Mouse (Mus musculus) CH12.LX (cell line): ENCODE measurements around the gene Prrx2. TPM values are rescaled to one million over a fixed set of nuclear protein-coding genes. Genes with fewer than 3 reads are reported as not detected.

Source experiments
- DNase-seq: peaks from one replicate; pipeline ENCODE4 v3.0.0-alpha.2; 2013; ENCODE audit errors: extremely low read depth
- H3K27ac ChIP-seq: 2 replicates; pipeline ENCODE4 v1.5.1; 2012; ENCODE audit warnings: low read depth, mild to moderate bottlenecking, control low read depth, moderate library complexity; ENCODE audit not compliant: insufficient read depth
- H3K27me3 ChIP-seq: replicated peaks from 2 replicates; pipeline ENCODE3; 2012; ENCODE audit warnings: inconsistent platforms
- H3K36me3 ChIP-seq, 2 experiments: replicated peaks in 1 of 2; 2 replicates each; pipeline versions ENCODE3 to v1.6.1; 2012; ENCODE audit warnings: inconsistent platforms in 1 of 2, low read length in 1 of 2, mild to moderate bottlenecking in 1 of 2, mixed read lengths in 1 of 2, moderate library complexity in 1 of 2; ENCODE audit not compliant: control insufficient read depth in 1 of 2, insufficient read depth in 1 of 2
- H3K4me1 ChIP-seq, 2 experiments: 2 replicates each; pipeline ENCODE4 v1.6.1; 2012; ENCODE audit warnings: inconsistent platforms in 1 of 2, moderate library complexity in 1 of 2; ENCODE audit not compliant: insufficient read depth in 2 of 2, control insufficient read depth in 1 of 2
- H3K4me2 ChIP-seq: 2 replicates; pipeline ENCODE4 v1.6.1; 2012; ENCODE audit warnings: low read depth, mild to moderate bottlenecking, control low read depth; ENCODE audit not compliant: poor library complexity, insufficient read depth, severe bottlenecking
- H3K4me3 ChIP-seq, 3 experiments: fragments of 150-350 bp in 1 of 3; sonication (generic) in 1 of 3; replicated peaks in 1 of 3; 2 replicates each; pipeline versions ENCODE3 to v1.5.1; 2011 to 2012; ENCODE audit warnings: low read depth in 2 of 3, low read length in 2 of 3, mild to moderate bottlenecking in 2 of 3, moderate library complexity in 2 of 3, control low read depth in 1 of 3, improper control_type of control experiment in 1 of 3, inconsistent platforms in 1 of 3, mixed read lengths in 1 of 3; ENCODE audit not compliant: poor library complexity in 1 of 3
- H3K79me2 ChIP-seq: replicated peaks from 2 replicates; pipeline ENCODE4 v1.6.1; 2012; ENCODE audit warnings: mild to moderate bottlenecking, moderate library complexity; ENCODE audit not compliant: control insufficient read depth, poor library complexity, insufficient read depth, severe bottlenecking; ENCODE audit errors: extremely low read depth
- H3K9ac ChIP-seq: 2 replicates; pipeline ENCODE4 v1.6.1; 2012; ENCODE audit warnings: low read depth, mild to moderate bottlenecking, control low read depth, moderate library complexity; ENCODE audit not compliant: insufficient read depth
- H3K9me3 ChIP-seq: replicated peaks from 2 replicates; pipeline ENCODE3; 2012; ENCODE audit warnings: low read length, inconsistent platforms, mixed read lengths
- CHD1 ChIP-seq: IDR thresholded peaks from 2 replicates; pipeline ENCODE4 v1.6.1; 2012; ENCODE audit warnings: low read depth, low read length, improper control_type of control experiment, inconsistent platforms
- E2F4 ChIP-seq: IDR thresholded peaks from 2 replicates; pipeline ENCODE4 v1.6.1; 2011; ENCODE audit warnings: low read depth, low read length, improper control_type of control experiment; ENCODE audit not compliant: insufficient replicate concordance
- ELF1 ChIP-seq: IDR thresholded peaks from 2 replicates; pipeline ENCODE4 v1.6.1; 2014; ENCODE audit warnings: low read depth, mild to moderate bottlenecking, inconsistent platforms, low read length, improper control_type of control experiment
- ETS1 ChIP-seq: conservative IDR thresholded peaks from 2 replicates; pipeline ENCODE4 v1.6.1; 2012; ENCODE audit warnings: low read depth, mild to moderate bottlenecking, inconsistent platforms, low read length, improper control_type of control experiment, moderate library complexity
- IRF4 ChIP-seq: IDR thresholded peaks from 2 replicates; pipeline ENCODE4 v1.6.1; 2014; ENCODE audit warnings: low read depth, mild to moderate bottlenecking, inconsistent platforms, low read length, improper control_type of control experiment
- JUN ChIP-seq: IDR thresholded peaks from 2 replicates; pipeline ENCODE4 v1.6.1; 2011; ENCODE audit warnings: low read depth, mild to moderate bottlenecking, low read length, improper control_type of control experiment, moderate library complexity; ENCODE audit not compliant: insufficient read depth
- JUND ChIP-seq: conservative IDR thresholded peaks from 2 replicates; pipeline ENCODE4 v1.6.1; 2011; ENCODE audit warnings: low read depth, low read length, improper control_type of control experiment
- MAFK ChIP-seq: IDR thresholded peaks from 2 replicates; pipeline ENCODE4 v1.6.1; 2011; ENCODE audit warnings: low read length, improper control_type of control experiment; ENCODE audit not compliant: insufficient replicate concordance
- MAX ChIP-seq: IDR thresholded peaks from 2 replicates; pipeline ENCODE4 v1.6.1; 2011; ENCODE audit warnings: low read length, improper control_type of control experiment
- MXI1 ChIP-seq: IDR thresholded peaks from 2 replicates; pipeline ENCODE4 v1.6.1; 2011; ENCODE audit warnings: mild to moderate bottlenecking, low read depth, low read length, improper control_type of control experiment
- MYC ChIP-seq: IDR thresholded peaks from 2 replicates; pipeline ENCODE4 v1.6.1; 2011; ENCODE audit warnings: low read depth, mild to moderate bottlenecking, improper control_type of control experiment, low read length
- NRF1 ChIP-seq: IDR thresholded peaks from 2 replicates; pipeline ENCODE4 v1.6.1; 2014; ENCODE audit warnings: low read depth, mild to moderate bottlenecking, inconsistent platforms, low read length, improper control_type of control experiment, moderate library complexity
- POLR2AphosphoS2 ChIP-seq: IDR thresholded peaks from 2 replicates; pipeline ENCODE4 v1.6.1; 2011; ENCODE audit warnings: low read depth, low read length, improper control_type of control experiment
- RAD21 ChIP-seq: IDR thresholded peaks from 2 replicates; pipeline ENCODE4 v1.6.1; 2011; ENCODE audit warnings: low read depth, mild to moderate bottlenecking, low read length, improper control_type of control experiment, moderate library complexity
- RCOR1 ChIP-seq: conservative IDR thresholded peaks from 2 replicates; pipeline ENCODE4 v1.6.1; 2012; ENCODE audit warnings: low read depth, mild to moderate bottlenecking, inconsistent platforms, low read length, improper control_type of control experiment
- SIN3A ChIP-seq: IDR thresholded peaks from 2 replicates; pipeline ENCODE4 v1.6.1; 2012; ENCODE audit warnings: low read length, improper control_type of control experiment, inconsistent platforms
- SMC3 ChIP-seq: IDR thresholded peaks from 2 replicates; pipeline ENCODE4 v1.6.1; 2011; ENCODE audit warnings: low read depth, low read length, improper control_type of control experiment
- UBTF ChIP-seq: IDR thresholded peaks from 2 replicates; pipeline ENCODE4 v1.6.1; 2012; ENCODE audit warnings: low read depth, mild to moderate bottlenecking, inconsistent platforms, low read length, improper control_type of control experiment, moderate library complexity
- ZKSCAN1 ChIP-seq: IDR thresholded peaks from 2 replicates; pipeline ENCODE4 v1.6.1; 2012; ENCODE audit warnings: low read depth, inconsistent platforms, low read length, improper control_type of control experiment, borderline replicate concordance
- ZMIZ1 ChIP-seq: IDR thresholded peaks from 2 replicates; pipeline ENCODE4 v1.6.1; 2012; ENCODE audit warnings: low read depth, mild to moderate bottlenecking, inconsistent platforms, low read length, improper control_type of control experiment
- dilution Hi-C: fragments of 300-500 bp; cut with MboI; formaldehyde crosslinking; loops from 2 replicates; pipeline ENCODE4 v1.14.3; 2020; ENCODE audit warnings: low sequenced_read_pairs; ENCODE audit not compliant: extremely low pct_unique_long_range_greater_than_20kb, extremely low pct_ligation_motif_present
- in situ Hi-C: fragments of 300-500 bp; cut with MboI; formaldehyde crosslinking; loops from 3 replicates; pipeline ENCODE4 v1.14.3; 2019; ENCODE audit warnings: low sequenced_read_pairs, low pct_ligation_motif_present, low pct_unique_long_range_greater_than_20kb, mixed read lengths
- polyA plus RNA-seq: library from polyadenylated mRNA; unstranded; fragments of >175 nt; gene quantifications from 2 replicates; pipeline ENCODE4 v1.2.1, GENCODE M21; 2012; ENCODE audit warnings: low read depth; ENCODE audit not compliant: insufficient read length
- total RNA-seq, 2 experiments: library from RNA; depleted of rRNA; stranded (reverse); fragments of 300-350 nt in 1 of 2; fragments of >200 nt in 1 of 2; gene quantifications; 2 replicates each; pipeline ENCODE4 v1.2.3; 2012 to 2014

Prrx2 gene
- total and polyA plus RNA-seq, 3 experiments = not detected

DNA sequence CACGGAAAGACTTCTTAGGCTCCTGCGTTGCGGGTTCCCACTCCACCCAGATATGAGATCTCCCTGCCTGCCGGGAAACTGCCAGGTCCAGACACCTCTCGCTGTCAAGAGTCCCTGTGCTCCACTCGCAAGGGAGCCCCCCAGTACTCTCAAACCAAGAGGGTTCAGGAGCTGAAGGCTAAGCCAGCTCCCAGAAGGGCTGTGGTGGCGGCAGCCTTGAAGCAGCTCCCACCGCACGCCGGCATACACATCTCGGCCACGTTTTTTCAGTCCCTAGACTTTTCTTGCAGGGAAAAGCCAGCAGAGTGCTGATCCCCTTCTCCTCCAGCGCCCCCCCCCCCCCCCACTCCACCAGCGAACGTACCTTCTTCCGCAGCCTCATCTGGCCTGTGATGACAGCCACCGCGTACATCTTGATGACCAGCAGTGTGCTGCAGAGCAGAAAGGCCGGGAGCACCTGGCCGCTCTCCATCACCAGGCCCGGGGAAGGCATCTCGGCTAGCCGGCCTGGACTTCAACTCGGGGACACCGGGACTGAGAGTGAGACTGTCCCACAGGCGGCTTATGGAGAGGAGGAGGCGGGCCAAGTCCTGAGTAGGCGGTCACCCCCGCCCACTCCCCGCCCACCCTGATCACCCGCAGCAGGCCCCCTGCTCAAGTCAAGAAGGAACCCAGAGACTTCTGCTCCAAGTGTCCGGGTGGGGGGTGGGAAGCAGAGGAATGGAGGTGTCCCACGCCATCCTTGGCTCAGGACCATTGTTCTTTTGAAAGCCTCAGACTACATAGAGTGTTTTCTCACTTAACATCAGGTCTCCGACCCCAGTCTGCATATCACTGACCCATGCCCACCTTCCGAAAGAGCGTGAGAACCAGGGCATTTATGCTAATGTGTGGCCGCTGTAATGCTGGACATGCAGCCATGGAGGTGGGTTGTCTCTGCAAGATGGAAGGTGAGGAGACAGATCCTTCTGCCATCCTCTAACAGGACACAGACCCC, 68.3 kb downstream of the Prrx2 start:
- in situ Hi-C loops = no loop called here
- H3K79me2 ChIP-seq = no peaks in the 10 kb centered on the region
- H3K27me3 ChIP-seq = peaks cover 54% of the 10 kb centered on the region
- no peak overlapping the region for H3K4me3 ChIP-seq
- TF ChIP-seq ZKSCAN1 (no peak), SIN3A (no peak), NRF1 (no peak), MYC (no peak), JUND (no peak), JUN (no peak), RCOR1 (no peak), POLR2AphosphoS2 (no peak), UBTF (no peak), E2F4 (no peak), ELF1 (no peak), IRF4 (no peak), ETS1 (no peak), ZMIZ1 (no peak), MXI1 (no peak), RAD21 (no peak), MAFK (no peak), CHD1 (no peak), SMC3 (no peak), MAX (no peak)
- dilution Hi-C loops = no loop called here
- DNase-seq = no peak
- no peaks in the 10 kb centered on the region for H3K9me3 ChIP-seq
- no peak overlapping the region for H3K9ac ChIP-seq
- H3K4me2 ChIP-seq = no peak overlapping the region
- H3K27ac ChIP-seq = no peak overlapping the region
- peaks cover under 1 to 1% of the 10 kb centered on the region in 2 experiments; a peak in 3 of 4 replicates for H3K4me1 ChIP-seq
- no peaks in the 10 kb centered on the region for H3K36me3 ChIP-seq
